Mouse (Mus musculus) c-Kit-positive CD71-positive TER-119-positive erythroid progenitor cells, embryonic 14.5 days (primary cell): ENCODE measurements at regions not wholly inside any gene's neighbourhood (a gene's known extent, or its start where the extent isn't known, plus 50 kb on each side); places are given as distances from the start of the nearest gene placed in this dataset.

Experiments
- DNase-seq: peaks from one replicate; pipeline ENCODE4 v3.0.0-alpha.2; 2013; ENCODE audit warnings: low spot score

GRCm38 (mm10) chr1:120910801-120911200 lies 308.6 kb downstream of the En1 start:
- no peak for DNase-seq

DNA sequence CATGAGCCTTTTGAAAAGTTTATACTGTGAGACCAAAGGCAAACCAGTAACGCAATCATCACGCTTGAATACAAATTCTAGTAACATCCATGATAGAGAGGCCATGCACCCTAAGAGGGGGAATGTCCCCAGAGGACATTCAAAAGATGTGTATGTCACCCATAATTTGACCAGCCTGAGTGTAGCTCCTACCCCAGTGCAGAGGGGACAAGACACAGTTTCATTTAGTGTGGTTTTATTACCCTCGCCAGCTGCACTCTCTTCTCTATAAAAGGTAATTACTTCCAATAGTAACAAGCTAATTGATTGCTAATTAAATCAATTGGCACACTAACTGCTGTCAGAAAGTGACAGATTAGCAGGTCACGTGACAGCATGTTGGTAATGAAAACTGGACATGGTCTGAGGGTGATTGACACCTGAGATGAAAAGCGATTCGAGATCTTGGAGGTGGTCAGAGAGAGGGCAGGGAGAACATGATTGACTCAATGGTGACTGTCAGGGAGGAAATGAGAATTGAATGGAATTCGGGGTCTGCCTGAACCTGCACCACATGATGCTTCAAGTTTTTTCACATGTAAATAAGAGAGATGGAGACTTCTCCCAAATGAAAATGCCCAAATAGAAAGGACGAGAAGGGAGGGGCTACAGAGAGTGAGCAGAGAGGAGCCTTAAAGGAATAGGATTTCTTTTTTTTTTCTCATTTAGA lies 309.9 kb downstream of the En1 start:
- no peak for DNase-seq

GRCm38 (mm10) chr1:120921540-120921939 lies 319.3 kb downstream of the En1 start:
- DNase-seq = no peak

DNA sequence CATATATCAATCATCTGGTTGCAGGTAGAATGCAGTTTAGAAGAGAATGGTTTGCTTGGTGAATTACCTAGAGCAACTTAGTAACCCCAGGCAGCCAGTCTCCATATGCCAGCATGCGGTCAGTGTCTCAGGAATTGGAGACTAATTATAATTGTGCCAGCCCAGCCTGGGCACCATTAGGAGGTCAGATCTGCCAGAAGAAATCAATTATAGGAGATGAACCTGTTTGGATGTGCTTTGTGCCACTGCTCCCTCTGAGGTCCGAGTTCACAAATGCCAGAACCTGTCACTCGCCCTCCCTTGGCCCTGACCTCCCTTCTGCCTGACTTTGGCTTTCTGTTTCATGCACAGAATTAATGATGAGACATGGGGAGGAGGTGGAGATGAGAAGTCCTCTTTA lies 323.1 kb downstream of the En1 start:
- no peak for DNase-seq

- no peak for DNase-seq
Measured at GRCm38 (mm10) chr1:120930141-120930540, 327.9 kb downstream of the En1 start.

- DNase-seq = no peak
Measured at GRCm38 (mm10) chr1:120935321-120935720, 333.1 kb downstream of the En1 start.

DNA sequence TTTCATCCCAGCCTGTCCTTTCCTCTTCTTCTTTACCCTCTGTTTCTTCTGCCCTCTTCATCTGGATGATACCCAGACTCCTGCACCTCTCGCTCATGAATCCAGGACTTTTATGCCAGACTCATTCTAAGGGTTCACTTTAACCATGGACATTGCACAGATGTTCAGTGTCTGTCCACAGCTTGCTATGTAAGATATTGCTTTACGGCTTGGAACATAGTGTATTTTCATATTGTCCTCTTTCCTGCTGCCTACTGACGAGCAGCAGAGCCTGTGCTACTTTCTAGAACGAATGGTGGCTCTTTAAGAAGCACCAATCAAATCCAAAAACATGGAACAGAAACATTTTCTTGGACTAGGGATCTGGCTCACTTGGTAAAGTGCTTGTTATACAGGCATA lies 341.5 kb downstream of the En1 start:
- no peak for DNase-seq

- DNase-seq = no peak
Measured at GRCm38 (mm10) chr1:120946349-120946748, 344.1 kb downstream of the En1 start.

GRCm38 (mm10) chr1:120961235-120961634 lies 359.0 kb downstream of the En1 start:
- DNase-seq = no peak

GRCm38 (mm10) chr1:120961984-120962383 lies 359.8 kb downstream of the En1 start:
- DNase-seq = no peak

- DNase-seq = no peak
Measured at GRCm38 (mm10) chr1:120963477-120964178, 361.4 kb downstream of the En1 start.

- no peak for DNase-seq
Measured at GRCm38 (mm10) chr1:120964179-120964517, 361.9 kb downstream of the En1 start.

GRCm38 (mm10) chr1:120966132-120966531 lies 363.9 kb downstream of the En1 start:
- DNase-seq = no peak

- no peak for DNase-seq
Measured at GRCm38 (mm10) chr1:120974661-120975060, 357.7 kb downstream of the Insig2 start.

DNA sequence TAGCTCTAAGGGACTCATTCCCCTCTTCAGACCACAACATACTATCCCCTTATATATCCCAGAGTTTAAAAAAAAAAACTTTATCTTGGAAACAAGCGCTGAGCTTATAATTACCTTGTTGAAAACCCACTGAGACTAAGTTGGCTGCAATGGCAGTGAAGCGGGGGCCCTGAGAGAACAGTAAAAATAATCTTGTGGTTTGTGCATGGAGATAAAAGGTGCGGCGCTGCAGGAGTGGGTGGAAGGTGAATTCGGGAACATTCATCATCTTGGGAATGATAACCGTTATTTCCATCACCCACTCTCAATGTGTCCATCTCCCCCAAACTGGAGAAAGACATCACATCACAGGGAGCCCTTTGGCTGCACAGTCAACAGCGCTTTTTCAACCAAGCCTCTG lies 327.9 kb downstream of the Insig2 start:
- no peak for DNase-seq

DNA sequence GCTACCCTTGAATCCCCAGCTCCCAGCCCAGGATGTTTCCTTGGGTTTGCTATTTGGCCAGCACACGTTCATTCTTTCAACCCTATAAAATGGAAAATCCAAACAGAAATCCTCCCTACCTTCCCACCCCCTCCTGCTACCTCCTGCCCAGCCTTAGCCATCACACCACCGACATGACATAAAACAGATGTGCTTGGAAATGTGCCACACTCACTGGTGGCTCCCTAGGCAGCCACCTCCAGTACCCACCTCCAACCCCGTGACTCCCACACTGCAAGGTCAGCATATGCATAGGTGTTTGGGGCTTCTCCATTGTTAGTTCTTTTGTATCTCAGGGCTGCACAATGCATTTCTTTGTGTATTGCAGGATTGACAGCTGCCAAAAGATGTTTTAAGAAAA lies 327.2 kb downstream of the Insig2 start:
- DNase-seq = no peak

DNA sequence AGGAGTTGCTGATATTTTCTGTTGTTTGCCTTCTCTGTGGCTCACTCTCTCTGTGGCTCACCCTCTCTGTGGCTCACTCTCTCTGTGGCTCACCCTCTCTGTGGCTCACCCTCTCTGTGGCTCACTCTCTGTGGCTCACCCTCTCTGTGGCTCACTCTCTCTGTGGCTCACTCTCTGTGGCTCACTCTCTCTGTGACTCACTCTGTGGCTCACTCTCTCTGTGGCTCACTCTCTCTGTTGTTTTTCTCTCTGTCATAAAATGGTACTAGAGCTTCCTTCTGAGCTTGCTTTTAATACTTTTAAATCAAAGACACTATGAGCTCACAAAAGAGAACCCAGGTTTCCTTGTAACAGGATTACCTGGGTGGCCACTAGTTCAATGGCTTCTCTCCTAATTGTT lies 320.3 kb downstream of the Insig2 start:
- no peak for DNase-seq

DNA sequence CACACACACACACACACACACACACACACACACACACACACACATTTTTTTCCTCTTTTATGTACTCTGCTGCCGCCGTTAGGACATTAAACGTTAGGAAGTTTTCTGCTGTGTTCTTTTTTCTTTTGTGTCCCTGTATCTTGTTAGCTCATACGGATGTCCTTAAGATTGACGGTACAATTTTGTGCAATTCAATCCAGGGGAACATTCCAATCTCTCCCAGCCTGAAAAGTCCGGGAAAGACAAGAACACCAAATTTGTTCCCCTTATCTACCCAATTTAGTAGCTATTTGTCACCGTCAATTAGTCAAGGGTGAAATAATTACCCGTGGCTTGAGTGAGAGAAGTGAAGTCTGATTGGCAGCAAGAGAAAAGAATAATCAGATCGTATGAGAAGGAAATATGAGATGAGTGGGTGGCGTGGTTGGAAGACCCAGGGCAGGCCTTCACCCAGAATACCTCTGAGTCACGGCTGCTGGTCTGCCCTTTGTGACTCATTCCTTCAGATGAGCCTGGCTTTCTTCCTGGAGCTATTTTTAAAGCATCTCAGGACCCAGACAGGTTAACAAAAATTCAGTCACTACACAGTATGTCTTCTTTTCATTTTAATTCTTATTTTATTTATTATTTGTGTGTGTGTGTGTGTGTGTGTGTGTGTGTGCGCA lies 318.4 kb downstream of the Insig2 start:
- DNase-seq = no peak

DNA sequence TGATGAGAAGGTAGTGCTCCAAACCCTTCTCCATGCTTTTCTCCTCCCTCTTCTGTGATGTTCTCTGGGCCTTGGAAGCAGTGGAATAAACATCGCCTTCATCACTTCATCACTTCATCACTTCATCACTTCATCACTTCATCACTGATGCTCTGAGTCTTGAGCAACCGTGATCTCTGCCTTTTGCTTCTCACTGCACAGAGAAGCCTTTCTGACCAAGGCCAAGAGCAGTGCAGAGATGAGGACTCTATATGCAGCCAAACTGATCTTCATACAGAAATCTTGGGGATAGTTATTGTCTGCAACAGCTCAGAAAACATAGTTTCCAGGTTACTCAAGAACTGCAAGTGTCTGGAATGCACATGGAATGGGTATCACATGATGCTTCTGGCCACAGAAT lies 303.0 kb downstream of the Insig2 start:
- no peak for DNase-seq

DNA sequence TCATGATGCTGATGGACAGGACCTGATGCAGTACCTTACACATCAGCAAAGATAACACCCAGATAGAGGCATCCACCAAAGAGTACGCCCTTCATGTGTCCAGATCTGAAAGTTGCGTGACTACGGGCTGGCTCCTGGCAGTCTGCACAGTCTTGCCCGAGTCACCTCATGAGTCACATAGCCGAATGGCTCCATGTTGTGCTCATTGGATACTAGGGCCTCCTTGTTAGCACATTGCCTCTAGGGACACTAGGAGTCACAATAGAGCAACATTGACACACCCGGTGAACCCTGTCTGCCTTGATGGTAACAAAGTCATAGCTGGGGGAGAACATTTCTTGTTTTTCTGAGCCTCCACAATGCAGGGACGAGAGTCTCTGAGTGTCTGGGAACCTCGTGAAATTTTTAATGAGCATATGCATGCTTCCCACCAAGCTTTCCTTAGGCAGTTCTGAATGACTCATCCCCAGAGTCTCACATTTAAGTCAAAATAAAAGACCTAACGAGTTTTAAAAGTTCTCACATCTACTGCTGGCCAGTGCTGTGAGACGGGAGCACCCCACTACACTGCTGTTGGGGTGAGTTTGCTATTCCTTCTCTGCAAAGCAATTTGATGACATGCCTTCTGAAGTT lies 297.5 kb downstream of the Insig2 start:
- no peak for DNase-seq

DNA sequence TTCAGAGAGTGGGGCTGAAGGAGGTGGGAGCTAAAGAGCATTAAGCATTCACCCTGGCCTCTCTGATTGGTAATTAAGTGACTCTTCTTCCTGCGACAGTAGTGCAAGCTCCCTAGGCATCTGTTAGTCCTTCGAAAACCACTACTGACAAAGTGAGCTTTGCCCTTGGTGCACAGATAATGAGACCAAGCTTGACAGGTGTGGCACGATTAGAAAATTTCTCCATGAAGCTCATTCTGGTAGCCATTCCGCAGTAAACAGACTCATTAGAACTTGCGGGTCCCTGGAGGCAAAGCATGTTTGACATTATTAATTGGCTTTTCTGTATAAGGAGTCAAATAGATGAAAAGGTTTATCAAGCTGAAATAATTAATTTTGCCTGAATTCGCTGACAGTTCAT lies 285.8 kb downstream of the Insig2 start:
- DNase-seq = no peak

DNA sequence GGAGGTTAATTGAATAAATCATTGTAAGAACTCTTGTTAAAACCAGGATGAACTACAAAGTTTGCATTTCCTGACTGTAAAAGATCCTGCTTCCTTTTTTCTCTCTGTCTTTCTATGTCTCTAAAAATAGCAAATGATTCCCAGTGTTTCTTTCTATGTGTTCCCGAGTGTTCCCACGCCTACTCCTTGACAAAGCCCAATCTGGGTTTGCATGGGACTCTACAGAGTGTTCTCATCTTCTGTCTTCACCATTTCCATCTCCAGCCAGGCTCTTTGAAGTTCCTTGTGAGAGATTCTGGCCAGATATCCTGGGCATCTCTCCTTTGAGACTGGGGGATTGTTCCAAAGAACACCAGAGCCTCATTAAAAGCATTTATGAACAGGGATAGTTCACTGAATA lies 285.0 kb downstream of the Insig2 start:
- no peak for DNase-seq

DNA sequence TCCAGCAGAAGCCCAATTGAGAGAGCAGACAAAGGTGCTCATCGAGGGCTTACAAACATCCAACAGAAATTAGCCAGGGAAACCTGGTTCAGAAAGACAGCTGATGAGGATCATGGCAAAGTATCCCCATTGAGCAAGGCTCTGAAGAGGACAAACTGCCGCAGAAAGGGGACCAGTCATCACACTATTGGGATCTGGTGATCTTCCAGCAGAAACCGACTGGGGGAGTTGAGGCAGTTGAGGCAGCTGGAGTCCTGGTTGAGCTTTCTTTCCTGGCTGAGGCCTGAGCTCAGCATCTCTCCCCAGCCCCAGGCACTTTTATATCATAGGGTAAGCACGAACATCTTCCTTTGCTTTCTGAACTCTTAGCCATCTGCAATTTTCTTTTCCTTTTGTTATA lies 282.7 kb downstream of the Insig2 start:
- no peak for DNase-seq
